Mouse (Mus musculus): Measurements from ENCODE around the gene Kat2b. TPM values are rescaled to one million over a fixed set of nuclear protein-coding genes. Genes with fewer than 3 reads are reported as not detected.
"Not testable (repeated sequence)": the region's sequence is repeated elsewhere in the genome, so short reads cannot be mapped to it uniquely, and the experiment has no call there.

Kat2b gene
- polyA plus RNA-seq, 1 experiment = 13.1 TPM

DNA sequence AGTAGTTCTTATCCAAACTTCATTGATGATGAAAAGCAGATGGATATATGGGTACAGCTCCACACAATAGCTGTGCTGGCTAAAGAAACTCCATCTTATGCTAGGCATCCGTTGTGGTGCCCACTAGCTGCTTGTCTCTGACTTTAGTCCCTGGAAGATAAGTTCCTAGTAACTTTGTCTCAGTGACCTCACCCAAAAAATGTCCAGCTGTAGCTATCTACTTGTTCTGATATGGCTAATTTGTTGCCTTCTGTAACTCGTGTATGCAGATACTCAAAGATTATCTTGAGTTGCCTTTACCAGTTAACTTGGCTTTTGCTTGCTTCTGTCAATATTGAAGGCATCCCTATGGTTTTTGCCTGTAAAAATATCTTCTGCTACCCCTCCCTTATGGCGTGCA, 11.8 kb upstream of the Kat2b start:
- TF ChIP-seq CTCF (IDR thresholded peaks at IDR 0.05; ENCODE audit: borderline replicate concordance, extremely low read depth, insufficient read depth, insufficient read length) = no peak
- no peak for TF ChIP-seq POLR2A (IDR thresholded peaks at IDR 0.05; ENCODE audit: borderline replicate concordance, extremely low read depth, insufficient read depth, insufficient read length, poor library complexity, severe bottlenecking)
- no peak for DNase-seq (ENCODE audit: low read depth)

GRCm38 (mm10) chr17:53557443-53557842, 9.2 kb upstream of the Kat2b start:
- TF ChIP-seq POLR2A (IDR thresholded peaks at IDR 0.05; ENCODE audit: borderline replicate concordance, extremely low read depth, insufficient read depth, insufficient read length, poor library complexity, severe bottlenecking) = no peak
- TF ChIP-seq CTCF (IDR thresholded peaks at IDR 0.05; ENCODE audit: borderline replicate concordance, extremely low read depth, insufficient read depth, insufficient read length) = no peak
- no peak for DNase-seq (ENCODE audit: low read depth)

GRCm38 (mm10) chr17:53559646-53560045, 7.0 kb upstream of the Kat2b start:
- TF ChIP-seq CTCF (IDR thresholded peaks at IDR 0.05; ENCODE audit: borderline replicate concordance, extremely low read depth, insufficient read depth, insufficient read length) (no peak), POLR2A (IDR thresholded peaks at IDR 0.05; ENCODE audit: borderline replicate concordance, extremely low read depth, insufficient read depth, insufficient read length, poor library complexity, severe bottlenecking) (no peak)
- DNase-seq (ENCODE audit: low read depth) = no peak

GRCm38 (mm10) chr17:53561458-53562029, 5.1 kb upstream of the Kat2b start:
- TF ChIP-seq POLR2A (IDR thresholded peaks at IDR 0.05; ENCODE audit: borderline replicate concordance, extremely low read depth, insufficient read depth, insufficient read length, poor library complexity, severe bottlenecking) (no peak), CTCF (IDR thresholded peaks at IDR 0.05; ENCODE audit: borderline replicate concordance, extremely low read depth, insufficient read depth, insufficient read length) (no peak)
- no peak for DNase-seq (ENCODE audit: low read depth)

- TF ChIP-seq CTCF (IDR thresholded peaks at IDR 0.05; ENCODE audit: borderline replicate concordance, extremely low read depth, insufficient read depth, insufficient read length) = no peak
- no peak for TF ChIP-seq POLR2A (IDR thresholded peaks at IDR 0.05; ENCODE audit: borderline replicate concordance, extremely low read depth, insufficient read depth, insufficient read length, poor library complexity, severe bottlenecking)
Measured at GRCm38 (mm10) chr17:53564837-53565236, 1.8 kb upstream of the Kat2b start.

GRCm38 (mm10) chr17:53566919-53567345, 271 bp downstream of the Kat2b start:
- peak; percentile 85 for DNase-seq (ENCODE audit: low read depth)
- TF ChIP-seq CTCF (IDR thresholded peaks at IDR 0.05; ENCODE audit: borderline replicate concordance, extremely low read depth, insufficient read depth, insufficient read length) = peak; percentile 27; the same call in 1 of the 2 replicates
- peak; percentile 63 for TF ChIP-seq POLR2A (IDR thresholded peaks at IDR 0.05; ENCODE audit: borderline replicate concordance, extremely low read depth, insufficient read depth, insufficient read length, poor library complexity, severe bottlenecking)

More at GRCm38 (mm10) chr17:53564837-53565236, 1.8 kb upstream of the Kat2b start:
- DNase-seq (ENCODE audit: low read depth) = no peak

DNA sequence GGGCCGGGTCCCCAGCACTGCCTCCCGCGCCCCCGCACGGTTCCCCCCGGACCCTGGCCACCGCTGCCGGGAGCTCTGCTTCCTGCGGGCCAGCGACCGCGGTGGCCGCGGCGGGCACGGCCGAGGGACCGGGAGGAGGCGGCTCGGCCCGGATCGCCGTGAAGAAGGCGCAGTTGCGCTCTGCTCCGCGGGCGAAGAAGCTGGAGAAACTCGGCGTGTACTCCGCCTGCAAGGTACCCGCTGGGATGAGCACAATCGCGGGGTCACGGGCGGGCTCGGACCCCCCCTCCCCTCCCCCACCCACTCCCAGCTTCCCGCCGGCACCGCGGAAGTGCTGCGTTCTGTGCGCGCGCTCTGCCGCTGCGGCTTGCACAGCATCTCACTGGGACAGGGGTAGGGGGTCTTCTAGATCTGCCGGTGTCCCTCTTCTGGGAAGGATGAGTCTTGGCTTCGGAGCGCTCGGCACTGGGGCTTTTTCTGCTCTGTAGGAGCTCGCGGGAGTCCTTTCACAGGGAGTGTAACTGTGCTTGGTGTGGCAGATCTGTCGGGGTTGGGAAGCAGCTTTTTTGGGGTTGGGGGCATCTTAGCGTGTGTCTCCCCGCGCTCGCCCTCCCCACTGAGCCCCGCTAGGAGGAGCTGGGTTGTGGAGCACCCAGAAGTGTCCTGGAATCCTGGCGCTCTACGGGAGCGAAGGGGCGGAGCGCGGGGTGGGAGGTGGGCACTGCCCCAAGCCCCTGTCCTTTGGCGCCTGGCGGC, 863 bp downstream of the Kat2b start:
- DNase-seq (ENCODE audit: low read depth) = peak; percentile 80
- TF ChIP-seq POLR2A (IDR thresholded peaks at IDR 0.05; ENCODE audit: borderline replicate concordance, extremely low read depth, insufficient read depth, insufficient read length, poor library complexity, severe bottlenecking) = peak; percentile 32; the same call in 1 of the 2 replicates
- no peak for TF ChIP-seq CTCF (IDR thresholded peaks at IDR 0.05; ENCODE audit: borderline replicate concordance, extremely low read depth, insufficient read depth, insufficient read length)

DNA sequence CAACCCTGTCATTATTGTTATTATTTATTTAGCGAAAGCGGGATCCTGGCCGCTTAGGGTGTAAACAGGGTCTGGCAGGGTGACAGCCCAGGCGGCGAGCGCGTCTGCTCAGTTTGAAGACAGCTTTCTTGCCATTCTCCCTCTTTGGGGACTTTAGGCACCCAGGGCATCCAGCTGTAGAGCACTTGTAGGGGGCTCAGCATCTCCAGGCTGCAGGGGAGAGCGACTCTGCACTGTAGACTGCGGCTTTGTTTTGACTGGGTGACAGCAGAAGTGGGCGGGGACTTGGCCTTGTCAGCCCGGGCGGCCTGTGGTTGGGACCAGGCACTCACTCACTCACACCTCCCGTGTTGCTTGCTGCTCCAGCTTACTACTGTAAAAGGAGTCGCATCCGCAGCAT, 1.5 kb downstream of the Kat2b start:
- no peak for TF ChIP-seq CTCF (IDR thresholded peaks at IDR 0.05; ENCODE audit: borderline replicate concordance, extremely low read depth, insufficient read depth, insufficient read length)
- peak; percentile 40; the same call in 1 of the 2 replicates for TF ChIP-seq POLR2A (IDR thresholded peaks at IDR 0.05; ENCODE audit: borderline replicate concordance, extremely low read depth, insufficient read depth, insufficient read length, poor library complexity, severe bottlenecking)

DNA sequence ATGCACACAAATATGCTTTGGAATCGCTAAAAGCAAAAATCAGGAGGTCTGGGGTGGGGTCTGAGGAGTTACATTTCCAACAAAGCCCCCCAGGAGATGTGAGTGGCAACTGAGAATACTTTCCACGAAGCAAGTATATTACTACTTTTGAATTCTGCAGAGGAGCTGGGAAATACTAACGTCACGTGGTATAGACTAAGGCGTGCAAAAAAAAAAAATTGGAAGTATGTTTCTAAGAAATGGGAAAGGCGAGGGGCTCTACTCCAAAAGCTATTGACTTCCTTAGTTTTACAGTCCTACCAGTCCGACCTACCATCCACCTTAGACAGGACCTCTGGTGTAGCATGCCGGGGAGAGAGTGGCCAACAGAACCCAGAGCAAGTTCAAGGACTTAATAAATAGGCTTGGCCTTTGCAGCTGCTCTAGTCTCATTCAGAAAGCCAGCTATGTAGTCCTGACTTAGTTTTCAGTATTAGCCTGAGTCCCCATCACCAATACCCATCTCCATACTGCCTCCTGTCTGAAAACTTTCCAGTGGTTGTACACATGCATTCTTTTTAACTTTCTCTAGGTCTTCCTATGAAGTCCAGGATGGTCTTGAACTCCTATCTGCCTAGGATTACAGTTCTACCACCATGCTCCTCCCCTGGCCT, 2.2 kb downstream of the Kat2b start:
- DNase-seq (ENCODE audit: low read depth) = peak; percentile 28

More for the DNA sequence above, 1.5 kb downstream of the Kat2b start:
- peak; percentile 93 for DNase-seq (ENCODE audit: low read depth)

GRCm38 (mm10) chr17:53569829-53570228, 3.2 kb downstream of the Kat2b start:
- peak; percentile 80 for DNase-seq (ENCODE audit: low read depth)
- no peak for TF ChIP-seq CTCF (IDR thresholded peaks at IDR 0.05; ENCODE audit: borderline replicate concordance, extremely low read depth, insufficient read depth, insufficient read length)
- TF ChIP-seq POLR2A (IDR thresholded peaks at IDR 0.05; ENCODE audit: borderline replicate concordance, extremely low read depth, insufficient read depth, insufficient read length, poor library complexity, severe bottlenecking) = no peak

More for the DNA sequence above, 2.2 kb downstream of the Kat2b start:
- TF ChIP-seq POLR2A (IDR thresholded peaks at IDR 0.05; ENCODE audit: borderline replicate concordance, extremely low read depth, insufficient read depth, insufficient read length, poor library complexity, severe bottlenecking) (no peak), CTCF (IDR thresholded peaks at IDR 0.05; ENCODE audit: borderline replicate concordance, extremely low read depth, insufficient read depth, insufficient read length) (no peak)

GRCm38 (mm10) chr17:53570361-53570875, 3.8 kb downstream of the Kat2b start:
- DNase-seq (ENCODE audit: low read depth) = peak; percentile 20
- TF ChIP-seq POLR2A (IDR thresholded peaks at IDR 0.05; ENCODE audit: borderline replicate concordance, extremely low read depth, insufficient read depth, insufficient read length, poor library complexity, severe bottlenecking) = no peak
- no peak for TF ChIP-seq CTCF (IDR thresholded peaks at IDR 0.05; ENCODE audit: borderline replicate concordance, extremely low read depth, insufficient read depth, insufficient read length)

DNA sequence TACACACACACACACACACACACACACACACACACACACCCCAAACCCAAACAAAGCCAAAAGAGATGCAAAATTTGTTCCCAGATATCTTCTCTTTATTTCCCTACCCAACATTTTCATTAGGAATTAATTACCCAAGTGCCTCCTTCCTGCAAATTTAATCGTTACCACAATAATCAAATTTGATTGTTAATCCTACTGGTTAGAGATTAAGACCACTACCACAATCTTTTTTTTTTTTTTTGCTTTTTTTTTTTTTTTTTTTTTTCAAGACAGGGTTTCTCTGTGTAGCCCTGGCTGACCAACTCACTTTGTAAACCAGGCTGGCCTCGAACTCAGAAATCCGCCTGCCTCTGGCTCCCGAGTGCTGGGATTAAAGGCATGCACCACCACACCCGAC, 4.3 kb downstream of the Kat2b start:
- DNase-seq (ENCODE audit: low read depth) = not testable (repeated sequence)
